Mouse (Mus musculus) intestine, postnatal 0 days (tissue): Measurements from ENCODE around the gene Slc25a53. TPM values are rescaled to one million over a fixed set of nuclear protein-coding genes. Genes with fewer than 3 reads are reported as not detected.
A peak's percentile ranks its signal among the peaks of the same experiment; 100 is the strongest.

Experiments used
- ATAC-seq: fragments of 200-750 bp; cut with Nextera tagmentation; 2 replicates; pipeline ENCODE4 v1.8.0; 2017; ENCODE audit warnings: mild to moderate bottlenecking, moderate TSS enrichment, moderate library complexity
- H3K27ac ChIP-seq: fragments of 300-500 bp; sonication (generic); 2 replicates; pipeline ENCODE4 v1.5.1; 2014; ENCODE audit warnings: mild to moderate bottlenecking, low read depth, low read length, moderate library complexity
- H3K27me3 ChIP-seq: fragments of 300-500 bp; sonication (generic); replicated peaks from 2 replicates; pipeline ENCODE4 v1.6.1; 2014; ENCODE audit warnings: low read length, mixed read lengths; ENCODE audit not compliant: control insufficient read depth, insufficient read depth
- H3K36me3 ChIP-seq: fragments of 300-500 bp; sonication (generic); 2 replicates; pipeline ENCODE4 v1.6.1; 2014; ENCODE audit warnings: mild to moderate bottlenecking, moderate library complexity; ENCODE audit not compliant: control insufficient read depth, insufficient read depth
- H3K4me1 ChIP-seq: fragments of 300-500 bp; sonication (generic); replicated peaks from 2 replicates; pipeline ENCODE4 v1.6.1; 2014; ENCODE audit warnings: antibody characterized with exemption, low read length, mixed read lengths; ENCODE audit not compliant: control insufficient read depth, insufficient read depth
- H3K4me2 ChIP-seq: fragments of 300-500 bp; sonication (generic); replicated peaks from 2 replicates; pipeline ENCODE4 v1.6.1; 2014; ENCODE audit warnings: low read depth, mild to moderate bottlenecking, moderate library complexity
- H3K4me3 ChIP-seq: fragments of 300-500 bp; sonication (generic); 2 replicates; pipeline ENCODE4 v1.5.1; 2014; ENCODE audit warnings: low read depth, low read length
- H3K9ac ChIP-seq: fragments of 300-500 bp; sonication (generic); 2 replicates; pipeline ENCODE4 v1.6.1; 2014; ENCODE audit warnings: mild to moderate bottlenecking, low read depth, low read length
- H3K9me3 ChIP-seq: fragments of 300-500 bp; sonication (generic); 2 replicates; pipeline ENCODE4 v1.6.1; 2016; ENCODE audit warnings: mixed run types; ENCODE audit not compliant: control insufficient read depth
- CTCF ChIP-seq: sonication (generic); IDR thresholded peaks from 2 replicates; pipeline ENCODE4 v1.5.1; 2016; ENCODE audit warnings: low read depth, mild to moderate bottlenecking, control low read depth, antibody characterized with exemption, moderate library complexity
- WGBS: fragments of 180-500 bp; shearing (Covaris S2); extraction: QIAGEN DNeasy Blood & Tissue Kit; methylation state at CpG from one replicate; pipeline ENCODE4 v1.1.7; 2014; 5-methylcytosine and 5-hydroxymethylcytosine counted together
- polyA plus RNA-seq: library from polyadenylated mRNA; unstranded; fragments of >200 nt; fragmentation: Nextera tagmentation; extraction: Ambion mirVana; gene quantifications from 2 replicates; pipeline ENCODE4 v1.2.1, GENCODE M21; 2015

Gene Slc25a53
- polyA plus RNA-seq, 1 experiment from 2014 or later: 2.7 TPM

DNA sequence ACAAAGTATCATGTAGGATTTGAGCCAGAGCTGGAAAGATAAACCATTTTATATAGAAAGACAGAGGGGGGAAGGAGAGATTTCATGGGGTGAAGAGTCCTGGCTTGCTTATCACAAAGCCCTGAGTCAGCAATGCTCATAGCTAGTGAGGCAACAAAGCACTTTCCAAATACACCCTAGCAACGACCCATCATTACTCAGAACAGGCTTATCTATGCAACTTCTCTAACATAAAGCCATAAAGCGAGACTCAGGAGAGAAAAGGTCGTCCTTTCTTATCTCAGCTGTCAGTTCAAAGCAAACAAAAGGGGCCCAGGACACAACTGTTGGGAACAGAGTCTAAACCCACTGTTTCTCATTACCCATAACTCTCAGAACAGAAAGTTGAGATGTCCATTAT is 100.1 kb downstream of the Slc25a53 start:
- no peak for TF ChIP-seq CTCF
- WGBS: 7% methylated on average over 3 of the region's 3 CpGs
- Histone ChIP-seq H3K9me3 (no peaks in the 10 kb centered on the region), H3K4me3 (no peak overlapping the region), H3K4me1 (no peaks in the 10 kb centered on the region), H3K4me2 (no peak overlapping the region), H3K36me3 (no peaks in the 10 kb centered on the region), H3K9ac (no peak overlapping the region), H3K27ac (no peak overlapping the region), H3K27me3 (no peaks in the 10 kb centered on the region)
- ATAC-seq: peak; percentile 100

Other genes with a start within 250 kb of the Slc25a53 start
- 1.9 and 3.0 TPM in 2 replicates for gene Plp1, start 215.6 kb downstream of the Slc25a53 start, polyA plus RNA-seq
- gene Rab9b, start 169.5 kb downstream of the Slc25a53 start, polyA plus RNA-seq: 0.21 and 0.27 TPM in 2 replicates
- not detected in 2 replicates for gene H2bfm, start 111.0 kb downstream of the Slc25a53 start, polyA plus RNA-seq
- gene Tmsb15b2, start 62.8 kb downstream of the Slc25a53 start, polyA plus RNA-seq: 56.8 and 62.6 TPM in 2 replicates
- 3.7 and 7.0 TPM in 2 replicates for gene Tmsb15l, start 61.4 kb downstream of the Slc25a53 start, polyA plus RNA-seq
- 31.0 and 34.1 TPM in 2 replicates for gene Tmsb15b1, start 61.4 kb downstream of the Slc25a53 start, polyA plus RNA-seq
- gene Zcchc18, start 45.1 kb downstream of the Slc25a53 start, polyA plus RNA-seq: 7.7 and 8.4 TPM in 2 replicates
- gene Fam199x, start 11.3 kb upstream of the Slc25a53 start, polyA plus RNA-seq: 2.2 and 2.5 TPM in 2 replicates
- not detected in 2 replicates for gene Esx1, start 83.8 kb upstream of the Slc25a53 start, polyA plus RNA-seq